Mouse (Mus musculus) hindbrain, embryonic 13.5 days (tissue): ENCODE measurements at regions not wholly inside any gene's neighbourhood (a gene's known extent, or its start where the extent isn't known, plus 50 kb on each side); places are given as distances from the start of the nearest gene placed in this dataset.

Source experiments
- ATAC-seq: fragments of 200-750 bp; cut with Nextera tagmentation; 2 replicates; pipeline ENCODE4 v1.8.0; 2017; ENCODE audit warnings: moderate TSS enrichment; ENCODE audit not compliant: low FRiP score
- H3K27ac ChIP-seq: fragments of 300-500 bp; sonication (generic); 2 replicates; pipeline ENCODE4 v1.5.1; 2015; ENCODE audit warnings: inconsistent platforms, mild to moderate bottlenecking, moderate library complexity
- H3K27me3 ChIP-seq: fragments of 300-500 bp; sonication (generic); 2 replicates; pipeline ENCODE4 v1.6.1; 2015; ENCODE audit warnings: mild to moderate bottlenecking, inconsistent platforms
- H3K36me3 ChIP-seq: fragments of 300-500 bp; sonication (generic); 2 replicates; pipeline ENCODE4 v1.6.1; 2015; ENCODE audit warnings: mild to moderate bottlenecking, inconsistent platforms
- H3K4me1 ChIP-seq: fragments of 300-500 bp; sonication (generic); replicated peaks from 2 replicates; pipeline ENCODE4 v1.6.1; 2015; ENCODE audit warnings: inconsistent platforms
- H3K4me2 ChIP-seq: fragments of 300-500 bp; sonication (generic); 2 replicates; pipeline ENCODE4 v1.6.1; 2015; ENCODE audit warnings: inconsistent platforms, mild to moderate bottlenecking, moderate library complexity
- H3K4me3 ChIP-seq: fragments of 300-500 bp; sonication (generic); 2 replicates; pipeline ENCODE4 v1.5.1; 2015; ENCODE audit warnings: mild to moderate bottlenecking, inconsistent platforms
- H3K9ac ChIP-seq: fragments of 300-500 bp; sonication (generic); 2 replicates; pipeline ENCODE4 v1.6.1; 2015; ENCODE audit warnings: mild to moderate bottlenecking, inconsistent platforms
- H3K9me3 ChIP-seq: fragments of 300-500 bp; sonication (generic); 2 replicates; pipeline ENCODE4 v1.6.1; 2016; ENCODE audit warnings: inconsistent platforms
- WGBS: fragments of 180-500 bp; shearing (Covaris S2); methylation state at CpG from one replicate; pipeline ENCODE4 v1.1.7; 2015; 5-methylcytosine and 5-hydroxymethylcytosine counted together

- H3K4me1 ChIP-seq, result no peaks in the 10 kb centered on the region
- H3K9me3 ChIP-seq, result no peaks in the 10 kb centered on the region
- H3K36me3 ChIP-seq, result no peaks in the 10 kb centered on the region
- H3K9ac ChIP-seq, result no peak overlapping the region
- H3K27ac ChIP-seq, result no peak overlapping the region
- ATAC-seq, result no peak
- no peak overlapping the region for H3K4me2 ChIP-seq
- WGBS, result 3% methylated on average over 4 of the region's 4 CpGs
- H3K27me3 ChIP-seq, result no peaks in the 10 kb centered on the region
- no peak overlapping the region for H3K4me3 ChIP-seq
These were observed 442.7 kb downstream of the Prss52 start for GRCm38 (mm10) chr14:64546787-64547186.

DNA sequence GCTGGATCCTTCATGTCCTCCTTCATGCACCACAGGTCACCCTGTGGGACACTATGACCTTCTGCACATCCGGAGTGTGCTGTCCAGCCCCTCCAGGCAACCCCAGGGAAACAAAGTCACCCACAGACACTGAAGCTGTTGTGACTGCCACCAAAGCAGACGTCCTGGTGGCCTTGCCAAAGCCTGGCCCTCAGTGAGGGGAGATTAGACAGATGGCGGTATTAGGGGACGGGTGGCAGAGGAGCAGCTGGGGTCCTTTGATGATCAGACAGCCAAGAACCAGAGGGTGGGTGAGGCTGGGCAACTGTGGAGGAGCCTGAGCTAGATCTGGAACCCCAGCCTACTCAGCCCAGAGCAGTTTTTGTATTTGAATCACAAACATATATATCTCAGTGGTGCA lies 448.9 kb downstream of the Prss52 start:
- no peak overlapping the region for H3K4me2 ChIP-seq
- H3K4me1 ChIP-seq, result no peaks in the 10 kb centered on the region; the same call in 1 of the 2 replicates
- no peaks in the 10 kb centered on the region for H3K27me3 ChIP-seq
- no peak overlapping the region for H3K27ac ChIP-seq
- no peak overlapping the region for H3K9ac ChIP-seq
- no peaks in the 10 kb centered on the region for H3K9me3 ChIP-seq
- WGBS, result 71% methylated on average over 4 of the region's 4 CpGs
- ATAC-seq, result no peak
- no peak overlapping the region for H3K4me3 ChIP-seq
- H3K36me3 ChIP-seq, result no peaks in the 10 kb centered on the region

DNA sequence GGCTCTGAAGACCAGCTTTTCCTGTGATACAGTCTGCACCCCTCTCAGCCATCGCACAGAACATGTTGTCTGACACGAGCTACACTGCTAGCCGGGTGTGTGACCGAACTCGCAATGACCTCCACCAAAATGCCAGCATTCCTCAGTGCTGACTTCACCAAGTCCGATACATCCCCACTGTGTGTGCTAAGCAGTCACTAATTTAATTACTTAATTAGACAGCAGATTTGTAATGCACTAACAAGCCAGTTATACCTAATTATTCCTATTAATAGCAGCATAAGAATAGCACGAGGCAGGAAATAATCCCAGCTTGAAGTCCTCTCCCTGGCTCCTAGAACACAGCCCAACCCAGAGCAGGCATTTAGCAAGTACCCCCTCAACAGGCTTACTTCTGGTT lies 452.0 kb downstream of the Prss52 start:
- H3K27ac ChIP-seq, result no peak overlapping the region
- no peaks in the 10 kb centered on the region for H3K9me3 ChIP-seq
- no peaks in the 10 kb centered on the region for H3K27me3 ChIP-seq
- no peaks in the 10 kb centered on the region for H3K36me3 ChIP-seq
- WGBS, result 88% methylated on average over 7 of the region's 7 CpGs
- H3K4me3 ChIP-seq, result no peak overlapping the region
- no peak overlapping the region for H3K4me2 ChIP-seq
- no peaks in the 10 kb centered on the region; the same call in 1 of the 2 replicates for H3K4me1 ChIP-seq
- H3K9ac ChIP-seq, result no peak overlapping the region
- ATAC-seq, result no peak

DNA sequence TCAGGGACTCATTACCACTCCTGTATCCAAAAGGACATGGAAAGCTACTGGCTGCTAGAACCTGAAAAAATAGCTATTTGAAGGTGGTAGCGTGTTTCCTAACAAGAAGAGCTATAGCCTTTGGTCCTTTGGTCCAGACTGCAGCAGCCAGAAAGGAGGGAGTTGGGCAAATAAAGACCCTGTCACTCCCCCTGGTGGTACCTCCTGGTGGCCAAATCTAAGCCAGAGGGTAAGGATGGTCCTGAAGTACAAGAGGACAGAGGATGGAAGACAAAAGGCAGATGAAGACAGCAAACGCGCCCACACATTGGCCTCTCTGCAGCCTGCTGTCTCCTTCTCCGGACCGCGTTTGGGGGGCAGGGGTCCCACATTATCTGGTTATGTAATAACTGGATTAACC lies 453.4 kb downstream of the Prss52 start:
- no peaks in the 10 kb centered on the region; the same call in 1 of the 2 replicates for H3K4me1 ChIP-seq
- H3K4me3 ChIP-seq, result no peak overlapping the region
- no peak for ATAC-seq
- H3K4me2 ChIP-seq, result no peak overlapping the region
- H3K27ac ChIP-seq, result no peak overlapping the region
- no peak overlapping the region for H3K9ac ChIP-seq
- H3K36me3 ChIP-seq, result no peaks in the 10 kb centered on the region
- H3K9me3 ChIP-seq, result no peaks in the 10 kb centered on the region
- H3K27me3 ChIP-seq, result no peaks in the 10 kb centered on the region
- 73% methylated on average over 6 of the region's 6 CpGs for WGBS

GRCm38 (mm10) chr14:64568689-64569088 lies 464.6 kb downstream of the Prss52 start:
- no peak overlapping the region for H3K4me3 ChIP-seq
- H3K4me2 ChIP-seq, result no peak overlapping the region
- H3K9ac ChIP-seq, result no peak overlapping the region
- no peaks in the 10 kb centered on the region for H3K36me3 ChIP-seq
- no peak overlapping the region for H3K27ac ChIP-seq
- H3K9me3 ChIP-seq, result no peaks in the 10 kb centered on the region
- WGBS, result 14% methylated on average over 6 of the region's 6 CpGs
- H3K4me1 ChIP-seq, result peaks cover 10% of the 10 kb centered on the region
- H3K27me3 ChIP-seq, result no peaks in the 10 kb centered on the region
- ATAC-seq, result no peak

- WGBS, result 66% methylated on average over 7 of the region's 7 CpGs
These were observed 466.9 kb downstream of the Prss52 start for GRCm38 (mm10) chr14:64570951-64571350.

DNA sequence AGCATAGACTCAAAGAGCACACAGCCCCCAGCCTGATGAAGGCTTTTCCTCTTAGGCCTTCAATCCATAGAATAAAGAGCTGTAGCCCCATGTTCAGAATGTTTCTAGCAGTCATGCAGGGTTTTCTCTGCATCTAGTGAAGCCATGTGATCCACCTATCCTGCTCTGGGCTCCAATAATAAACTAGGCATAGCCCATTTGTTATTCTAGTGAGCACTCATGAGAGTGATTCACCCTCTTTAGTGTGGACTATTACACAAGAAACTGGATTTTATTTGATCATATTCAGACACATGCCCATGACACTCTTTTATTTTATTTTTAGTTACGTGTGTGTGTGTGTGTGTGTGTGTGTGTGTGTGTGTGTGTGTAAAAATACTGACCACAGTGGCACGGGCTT lies 468.7 kb downstream of the Prss52 start:
- Histone ChIP-seq H3K27ac (peak overlapping the region; percentile 95), H3K4me2 (no peak overlapping the region), H3K36me3 (no peaks in the 10 kb centered on the region), H3K27me3 (no peaks in the 10 kb centered on the region), H3K9me3 (no peaks in the 10 kb centered on the region), H3K9ac (no peak overlapping the region), H3K4me1 (peaks cover 38% of the 10 kb centered on the region), H3K4me3 (no peak overlapping the region)
- WGBS, result 71% methylated on average over 2 of the region's 2 CpGs
- ATAC-seq, result no peak

More at GRCm38 (mm10) chr14:64570951-64571350, 466.9 kb downstream of the Prss52 start:
- H3K36me3 ChIP-seq, result no peaks in the 10 kb centered on the region
- no peak overlapping the region for H3K4me3 ChIP-seq
- H3K27ac ChIP-seq, result no peak overlapping the region
- peaks cover 31% of the 10 kb centered on the region for H3K4me1 ChIP-seq
- H3K27me3 ChIP-seq, result no peaks in the 10 kb centered on the region
- no peak overlapping the region for H3K4me2 ChIP-seq
- no peaks in the 10 kb centered on the region for H3K9me3 ChIP-seq
- no peak overlapping the region for H3K9ac ChIP-seq
- no peak for ATAC-seq

DNA sequence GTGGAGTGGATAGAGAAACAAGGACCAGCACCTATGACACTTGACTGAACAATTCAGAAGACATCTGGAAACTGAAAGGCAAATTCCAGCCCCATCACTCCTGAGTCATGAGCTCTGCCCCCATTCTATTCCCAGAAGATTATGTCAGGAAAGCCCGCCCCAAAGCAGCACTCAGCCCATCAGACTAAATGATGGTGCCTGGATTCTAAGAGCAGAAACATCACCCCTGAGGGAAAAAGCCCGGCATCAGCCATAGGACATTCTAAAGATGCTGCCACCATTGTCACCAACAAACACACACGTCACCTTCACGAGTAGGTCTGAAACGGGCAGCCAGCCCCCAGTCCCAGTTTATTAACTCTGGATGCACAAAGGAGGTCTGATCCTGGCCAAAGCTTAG lies 469.7 kb downstream of the Prss52 start:
- Histone ChIP-seq H3K27me3 (no peaks in the 10 kb centered on the region), H3K36me3 (no peaks in the 10 kb centered on the region), H3K4me1 (peaks cover 38% of the 10 kb centered on the region), H3K4me2 (peak overlapping the region; percentile 62), H3K4me3 (peak overlapping the region; percentile 42), H3K9me3 (no peaks in the 10 kb centered on the region), H3K27ac (peak overlapping the region; percentile 95), H3K9ac (peak overlapping the region; percentile 77)
- 42% methylated on average over 5 of the region's 5 CpGs for WGBS
- peak; percentile 51 for ATAC-seq

DNA sequence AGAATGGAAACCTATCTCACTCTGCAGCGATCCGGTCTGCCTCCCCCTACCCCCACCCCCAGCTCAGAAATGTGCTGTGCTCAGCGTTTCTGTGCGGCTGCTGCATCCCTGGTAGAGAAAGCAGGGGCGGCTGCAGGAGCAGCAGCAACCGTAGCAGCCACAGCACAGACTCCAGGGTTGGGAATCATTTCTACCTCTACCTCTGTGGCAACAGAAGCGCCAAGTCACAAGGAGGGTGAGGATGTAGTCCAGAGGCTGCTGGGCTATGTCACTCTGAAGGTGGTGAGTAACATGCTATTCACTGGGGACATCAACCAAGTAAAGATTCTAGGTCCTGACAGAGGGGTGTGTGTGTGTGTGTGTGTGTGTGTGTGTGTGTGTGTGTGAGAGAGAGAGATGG lies 470.2 kb downstream of the Prss52 start:
- H3K36me3 ChIP-seq, result no peaks in the 10 kb centered on the region
- H3K4me3 ChIP-seq, result peak overlapping the region; percentile 42
- H3K4me2 ChIP-seq, result peak overlapping the region; percentile 62
- peak overlapping the region; percentile 95 for H3K27ac ChIP-seq
- no peaks in the 10 kb centered on the region for H3K9me3 ChIP-seq
- no peaks in the 10 kb centered on the region for H3K27me3 ChIP-seq
- peak overlapping the region; percentile 77 for H3K9ac ChIP-seq
- peak; percentile 74 for ATAC-seq
- H3K4me1 ChIP-seq, result peaks cover 38% of the 10 kb centered on the region
- 40% methylated on average over 7 of the region's 7 CpGs for WGBS

- Histone ChIP-seq H3K4me3 (peak overlapping the region; percentile 42), H3K27ac (peak overlapping the region; percentile 95), H3K4me1 (peaks cover 40% of the 10 kb centered on the region), H3K9me3 (no peaks in the 10 kb centered on the region), H3K9ac (peak overlapping the region; percentile 77), H3K4me2 (peak overlapping the region; percentile 62), H3K27me3 (no peaks in the 10 kb centered on the region), H3K36me3 (no peaks in the 10 kb centered on the region)
- ATAC-seq, result peak; percentile 8; the same call in 1 of the 2 replicates
- 53% methylated on average over 6 of the region's 6 CpGs for whole genome bisulfite sequencing
These were observed 470.7 kb downstream of the Prss52 start for GRCm38 (mm10) chr14:64574773-64575172.

GRCm38 (mm10) chr14:64575954-64576353 lies 471.9 kb downstream of the Prss52 start:
- Histone ChIP-seq H3K36me3 (no peaks in the 10 kb centered on the region), H3K9me3 (no peaks in the 10 kb centered on the region), H3K4me2 (peak overlapping the region; percentile 62), H3K4me1 (peaks cover 52% of the 10 kb centered on the region), H3K9ac (peak overlapping the region; percentile 77), H3K4me3 (peak overlapping the region; percentile 42), H3K27ac (peak overlapping the region; percentile 95), H3K27me3 (no peaks in the 10 kb centered on the region)
- WGBS, result 63% methylated on average over 4 of the region's 4 CpGs
- ATAC-seq, result no peak

GRCm38 (mm10) chr14:64580086-64580485 lies 476.0 kb downstream of the Prss52 start:
- Histone ChIP-seq H3K36me3 (no peaks in the 10 kb centered on the region), H3K4me3 (no peak overlapping the region), H3K4me2 (no peak overlapping the region; the same call in 1 of the 2 replicates), H3K27me3 (no peaks in the 10 kb centered on the region), H3K4me1 (peaks cover 62% of the 10 kb centered on the region), H3K9ac (no peak overlapping the region), H3K9me3 (no peaks in the 10 kb centered on the region), H3K27ac (peak overlapping the region; percentile 95)
- no peak for ATAC-seq
- 54% methylated on average over 4 of the region's 4 CpGs for WGBS

DNA sequence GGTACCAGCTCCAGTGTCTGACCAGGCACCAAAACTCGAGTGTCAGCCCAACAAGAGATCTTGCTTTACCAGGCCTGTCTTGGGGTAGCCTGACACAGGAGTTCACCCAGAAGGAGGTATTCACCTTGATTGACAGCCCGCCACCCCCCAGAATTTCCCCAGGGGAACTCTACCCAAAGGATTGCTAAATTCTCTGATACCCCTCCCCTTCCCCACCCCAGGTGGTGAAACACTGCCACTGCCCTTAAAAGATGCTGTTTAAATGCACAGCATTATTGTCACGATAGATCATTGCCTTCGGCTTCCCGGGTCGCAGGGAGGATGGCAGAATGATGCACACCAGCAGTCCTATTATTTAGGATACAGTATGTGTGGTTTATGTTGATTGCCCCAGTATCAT lies 476.8 kb downstream of the Prss52 start:
- no peak for ATAC-seq
- H3K9ac ChIP-seq, result peak overlapping the region; percentile 69
- peaks cover 64% of the 10 kb centered on the region for H3K4me1 ChIP-seq
- H3K4me3 ChIP-seq, result no peak overlapping the region
- no peaks in the 10 kb centered on the region for H3K36me3 ChIP-seq
- peak overlapping the region; percentile 95 for H3K27ac ChIP-seq
- no peaks in the 10 kb centered on the region for H3K9me3 ChIP-seq
- WGBS, result 16% methylated on average over 6 of the region's 6 CpGs
- no peaks in the 10 kb centered on the region for H3K27me3 ChIP-seq
- peak overlapping the region; percentile 46 for H3K4me2 ChIP-seq
